Mouse (Mus musculus): ENCODE measurements around the gene Fam184a.

The Fam184a gene

GRCm38 (mm10) chr10:53597121-53597881 is 153.6 kb downstream of the Fam184a start:
- DNase-seq, result peak in 1 of 2 experiments; percentile 68

- DNase-seq, result peak; percentile 97 to 98
Measured at GRCm38 (mm10) chr10:53596677-53597120, 154.2 kb downstream of the Fam184a start, which contains the start of gene Asf1a. Asf1a (plus strand) TSS chr10:53596757.

- DNase-seq, result no peak
Measured at GRCm38 (mm10) chr10:53595744-53596676, 154.9 kb downstream of the Fam184a start.

- DNase-seq, result no peak
Measured at GRCm38 (mm10) chr10:53585777-53586176, 165.1 kb downstream of the Fam184a start.
